Mouse (Mus musculus) lung, adult 2 months (tissue): ENCODE data around the gene Cdhr1. TPM values are rescaled to one million over a fixed set of nuclear protein-coding genes. Genes with fewer than 3 reads are reported as not detected.

Source experiments
- DNase-seq: peaks from one replicate; pipeline ENCODE4 v3.0.0; 2022
- H3K4me1 ChIP-seq: fragments of 200-500 bp; 2 replicates; pipeline ENCODE4 v1.6.1; 2011; ENCODE audit warnings: low read length; ENCODE audit not compliant: control insufficient read depth, insufficient read depth
- H3K4me3 ChIP-seq: fragments of 200-500 bp; replicated peaks from 2 replicates; pipeline ENCODE3; 2011; ENCODE audit warnings: low read depth, mild to moderate bottlenecking, control low read depth, low read length; ENCODE audit errors: extremely low read depth
- CTCF ChIP-seq: fragments of 200-500 bp; IDR thresholded peaks from 2 replicates; pipeline ENCODE4 v1.5.1; 2011; ENCODE audit warnings: mild to moderate bottlenecking, low read length, control low read depth; ENCODE audit not compliant: insufficient read depth
- POLR2A ChIP-seq: fragments of 200-500 bp; IDR thresholded peaks from 2 replicates; pipeline ENCODE4 v1.6.1; 2011; ENCODE audit warnings: low read depth, mild to moderate bottlenecking, control low read depth, low read length, borderline replicate concordance; ENCODE audit errors: extremely low read depth
- WGBS: fragments of 180-500 bp; shearing (Covaris S2); methylation state at CpG from one replicate; pipeline ENCODE4 v1.1.7; 2018; 5-methylcytosine and 5-hydroxymethylcytosine counted together
- polyA plus RNA-seq: library from polyadenylated mRNA; depleted of rRNA; stranded (reverse); fragments of >200 nt; gene quantifications from 2 replicates; pipeline ENCODE4 v1.2.3, GENCODE M21; 2012; rRNA removed

Cdhr1 gene
- polyA plus RNA-seq, 1 experiment: 0.24 TPM

- H3K4me3 ChIP-seq: no peak overlapping the region
- WGBS: 36% methylated on average over 11 of the region's 11 CpGs
Observed at GRCm38 (mm10) chr14:37032481-37033104, 65.6 kb downstream of the Cdhr1 start.

GRCm38 (mm10) chr14:37028555-37028954 is 69.6 kb downstream of the Cdhr1 start:
- Histone ChIP-seq H3K4me3 (no peak overlapping the region), H3K4me1 (no peaks in the 10 kb centered on the region; the same call in 1 of the 2 replicates)
- TF ChIP-seq CTCF (no peak), POLR2A (no peak)
- DNase-seq: no peak
- WGBS: 73% methylated on average over 3 of the region's 3 CpGs

More at GRCm38 (mm10) chr14:37032481-37033104, 65.6 kb downstream of the Cdhr1 start:
- no peak for DNase-seq
- H3K4me1 ChIP-seq: no peaks in the 10 kb centered on the region; the same call in 1 of the 2 replicates
- TF ChIP-seq POLR2A (no peak), CTCF (no peak)

- no peak for DNase-seq
- WGBS: 84% methylated on average over 3 of the region's 3 CpGs
- no peak overlapping the region for H3K4me3 ChIP-seq
- H3K4me1 ChIP-seq: no peaks in the 10 kb centered on the region; the same call in 1 of the 2 replicates
- TF ChIP-seq POLR2A (no peak), CTCF (no peak)
Observed at GRCm38 (mm10) chr14:37027951-37028350, 70.2 kb downstream of the Cdhr1 start.

Other genes with a start within 250 kb of the Cdhr1 start
- gene Ccser2, start 129.6 kb downstream of the Cdhr1 start, polyA plus RNA-seq: 25.9 and 38.0 TPM in 2 replicates
- gene Rgr, start 49.4 kb downstream of the Cdhr1 start, polyA plus RNA-seq: not detected in 2 replicates
- not detected in 2 replicates for gene Lrit1, start 43.5 kb downstream of the Cdhr1 start, polyA plus RNA-seq
- not detected in 2 replicates for gene Lrit2, start 30.4 kb downstream of the Cdhr1 start, polyA plus RNA-seq
- 2.4 and 9.5 TPM in 2 replicates for gene 2610528A11Rik, start 15.7 kb upstream of the Cdhr1 start, polyA plus RNA-seq
- gene Ghitm, start 36.9 kb upstream of the Cdhr1 start, polyA plus RNA-seq: 69.9 and 103 TPM in 2 replicates